Comparison of ENCODE assay signal across 35 mouse cellular contexts in the genomic region with DNA sequence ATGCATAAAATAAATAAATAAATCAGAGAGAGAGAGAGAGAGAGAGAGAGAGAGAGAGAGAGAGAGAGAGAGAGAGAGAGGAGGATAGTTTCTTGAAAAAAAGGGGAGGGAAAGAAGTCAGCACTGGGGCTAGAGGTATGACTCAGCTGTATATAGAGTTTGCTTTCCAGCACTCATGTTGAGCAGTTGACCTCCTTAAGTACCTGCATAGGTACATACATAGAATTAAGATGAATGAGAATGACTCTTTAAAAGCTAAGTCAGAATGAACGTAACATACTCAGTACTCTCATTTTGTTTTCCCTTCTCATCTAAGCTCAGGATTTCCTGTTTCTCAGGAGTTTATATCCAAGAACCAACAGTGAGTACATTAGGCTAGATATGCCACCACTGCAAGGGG.
"Had no signal": no experiment of that assay in that cellular context is flagged by ENCODE, and none has a peak within 500 bp of the region (broad histone marks: within the 10 kb centered on the region; RNA-seq: fewer than 3 reads in every experiment).

No protein-coding gene starts in this region.

- H3K4me1 ChIP-seq: heart, embryonic 15.5 days; hindbrain, embryonic 12.5 days; intestine, embryonic 15.5 days had no signal

- H3K4me3 ChIP-seq: heart, embryonic 10.5 days; heart, embryonic 12.5 days; heart, embryonic 13.5 days; heart, embryonic 15.5 days; hindbrain, embryonic 10.5 days; hindbrain, embryonic 12.5 days; hindbrain, embryonic 13.5 days; hindbrain, embryonic 15.5 days; intestine, embryonic 15.5 days; kidney, embryonic 15.5 days; layer of hippocampus, adult 2 months had no signal

- H3K4me2 ChIP-seq: heart, embryonic 11.5 days; heart, embryonic 12.5 days; heart, embryonic 13.5 days; heart, embryonic 15.5 days; hindbrain, embryonic 12.5 days; hindbrain, embryonic 13.5 days; hindbrain, embryonic 14.5 days; hindbrain, embryonic 15.5 days; intestine, embryonic 15.5 days; kidney, embryonic 15.5 days had no signal

- H3K27me3 ChIP-seq: heart, embryonic 12.5 days; heart, embryonic 13.5 days; heart, embryonic 15.5 days; hindbrain, embryonic 12.5 days; hindbrain, embryonic 13.5 days; hindbrain, embryonic 15.5 days; intestine, embryonic 15.5 days; kidney, embryonic 15.5 days had no signal

- H3K27ac ChIP-seq: heart, embryonic 10.5 days; heart, embryonic 13.5 days; heart, embryonic 15.5 days; hindbrain, embryonic 10.5 days; hindbrain, embryonic 12.5 days; hindbrain, embryonic 13.5 days; hindbrain, embryonic 14.5 days; hindbrain, embryonic 15.5 days; hindbrain, postnatal 0 days; intestine, embryonic 15.5 days; kidney, embryonic 15.5 days; kidney, postnatal 0 days; layer of hippocampus, adult 2 months had no signal

- H3K9ac ChIP-seq: heart, embryonic 12.5 days; heart, embryonic 13.5 days; heart, embryonic 15.5 days; hindbrain, embryonic 12.5 days; hindbrain, embryonic 13.5 days; hindbrain, embryonic 14.5 days; hindbrain, embryonic 15.5 days; intestine, embryonic 15.5 days; kidney, embryonic 15.5 days had no signal

- H3K36me3 ChIP-seq: heart, embryonic 10.5 days; heart, embryonic 12.5 days; heart, embryonic 13.5 days; heart, embryonic 15.5 days; hindbrain, embryonic 10.5 days; hindbrain, embryonic 12.5 days; hindbrain, embryonic 13.5 days; hindbrain, embryonic 15.5 days; intestine, embryonic 15.5 days; kidney, embryonic 15.5 days had no signal

- DNase-seq: heart, postnatal 10 days; heart, postnatal 14 days; heart, postnatal 36 days; heart, postnatal 4 days; kidney, adult 11 months; kidney, adult 18-20 months; kidney, adult 2 months; kidney, adult 8-10 months; kidney, adult 9 months; kidney, postnatal 10 days; kidney, postnatal 14 days; kidney, postnatal 25 days; kidney, postnatal 36 days; kidney, postnatal 4 days; layer of hippocampus, adult 9-11 months; layer of hippocampus, postnatal 36 days had no signal

- H3K9me3 ChIP-seq: heart, embryonic 10.5 days; heart, embryonic 12.5 days; heart, embryonic 13.5 days; heart, embryonic 15.5 days; hindbrain, embryonic 10.5 days; hindbrain, embryonic 12.5 days; hindbrain, embryonic 13.5 days; hindbrain, embryonic 15.5 days; intestine, embryonic 15.5 days; kidney, embryonic 15.5 days had no signal

- ATAC-seq: hindbrain, embryonic 16.5 days; hindbrain, postnatal 0 days; inflammation-experienced regulatory T-cells, adult 6 months; intestine, embryonic 15.5 days; intestine, embryonic 16.5 days; intestine, postnatal 0 days had no signal
